ENCODE assay signal across 8 mouse cellular contexts in genomic region chr10:128804271-128805091, GRCm38 (mm10). TPM values are rescaled to one million over a fixed set of nuclear protein-coding genes. Genes with fewer than 3 reads are reported as not detected.
DNase-seq lines count a peak whose midpoint lies in the region; ATAC-seq and TF ChIP-seq lines count a peak whose summit lies in the region.

TSS of gene Tmem198b (minus strand) at chr10:128804370.

- peak within 1 kb of the TSS; percentile 94 for H3K9ac ChIP-seq in ES-E14 (ENCODE audit: insufficient read depth, low read depth, low read length, poor library complexity, severe bottlenecking)
- peak within 1 kb of the TSS; percentile 92 for H3K9ac ChIP-seq in forebrain, postnatal 0 days

- in situ Hi-C loops in ES-E14 (cut with MboI; ENCODE audit: low sequenced_read_pairs in 2 of 2, unreplicated experiment in 2 of 2) = no loop called here

- intact Hi-C loops in heart, postnatal 36 days (cut with DNase I) = loop anchor here (1.0 to 5.0 kb wide), 2 partner anchors 56 to 177 kb away; partner anchors contain the start of gene Rps26

- 1% methylated on average over 28 of the region's 28 CpGs for WGBS in forebrain, postnatal 0 days
- under 1% methylated on average over 28 of the region's 28 CpGs for WGBS in lung, adult 2 months

- peak; percentile 75 for ATAC-seq in forebrain, postnatal 0 days
- ATAC-seq in neutrophil, adult 5-6 weeks (ENCODE audit: extremely low read depth, insufficient number of reproducible peaks, low FRiP score, poor library complexity, severe bottlenecking) = peak; percentile 44

- peaks cover 0 to 14% of the 10 kb centered on the region in 2 experiments; a peak in 3 of 4 replicates for H3K4me1 ChIP-seq in ES-E14 (ENCODE audit: control insufficient read depth in 2 of 2, insufficient read depth in 2 of 2, low read length in 2 of 2, poor library complexity in 1 of 2)
- H3K4me1 ChIP-seq in forebrain, postnatal 0 days (ENCODE audit: insufficient read depth) = peaks cover 27% of the 10 kb centered on the region
- H3K4me1 ChIP-seq in lung, adult 2 months (ENCODE audit: control insufficient read depth, insufficient read depth, low read length) = peaks cover 10% of the 10 kb centered on the region; the same call in 1 of the 2 replicates

- H3K27me3 ChIP-seq in forebrain, postnatal 0 days (ENCODE audit: insufficient read depth, low read length) = no peaks in the 10 kb centered on the region

- H3K9me3 ChIP-seq in ES-E14 (ENCODE audit: control insufficient read depth, insufficient read depth, low read depth, low read length) = no peaks in the 10 kb centered on the region
- H3K9me3 ChIP-seq in forebrain, postnatal 0 days (ENCODE audit: low read length) = no peaks in the 10 kb centered on the region

- H3K27ac ChIP-seq in ES-E14 (ENCODE audit: insufficient read depth, low read depth, low read length, poor library complexity, severe bottlenecking) = peak within 1 kb of the TSS; percentile 83
- peak within 1 kb of the TSS; percentile 98 for H3K27ac ChIP-seq in forebrain, postnatal 0 days (ENCODE audit: low read depth, low read length)
- H3K27ac ChIP-seq in layer of hippocampus, adult 2 months = peak within 1 kb of the TSS; percentile 98

- H3K4me3 ChIP-seq in ES-E14 (ENCODE audit: insufficient read depth in 1 of 2, low read depth in 1 of 2, low read length in 2 of 2, poor library complexity in 1 of 2, severe bottlenecking in 1 of 2) = peak within 1 kb of the TSS; percentile 90 to 99
- H3K4me3 ChIP-seq in forebrain, postnatal 0 days (ENCODE audit: low read depth, low read length) = peak within 1 kb of the TSS; percentile 89
- peak within 1 kb of the TSS; percentile 94 for H3K4me3 ChIP-seq in layer of hippocampus, adult 2 months
- peak within 1 kb of the TSS; percentile 92 for H3K4me3 ChIP-seq in lung, adult 2 months (replicated peaks; ENCODE audit: extremely low read depth, low read depth, low read length)

- peak within 1 kb of the TSS; percentile 81 for H3K4me2 ChIP-seq in forebrain, postnatal 0 days (ENCODE audit: low read depth)

- peak; percentile 25; the same call in 1 of the 2 replicates for TF ChIP-seq POLR2A in lung, adult 2 months (IDR thresholded peaks at IDR 0.05; ENCODE audit: borderline replicate concordance, extremely low read depth, low read depth, low read length)

- no peak for TF ChIP-seq CTCF in forebrain, postnatal 0 days (IDR thresholded peaks at IDR 0.05; ENCODE audit: low read depth)
- TF ChIP-seq CTCF in layer of hippocampus, adult 2 months (conservative IDR thresholded peaks at IDR 0.05) = no peak
- TF ChIP-seq CTCF in lung, adult 2 months (IDR thresholded peaks at IDR 0.05; ENCODE audit: insufficient read depth, low read length) = no peak

- peak; percentile 51 for DNase-seq in ES-E14 (ENCODE audit: low read depth, low spot score)
- peak; percentile 40 for DNase-seq in c-Kit-positive CD71-positive TER-119-positive erythroid progenitor cells, embryonic 14.5 days (ENCODE audit: low spot score)
- DNase-seq in forebrain, postnatal 0 days = peak; percentile 93
- DNase-seq in heart, postnatal 36 days = peak; percentile 69 to 82
- DNase-seq in layer of hippocampus, adult 2 months (ENCODE audit: low spot score in 2 of 2) = peak; percentile 62 to 67
- DNase-seq in lung, adult 2 months = peak; percentile 69
- DNase-seq in thymus, postnatal 0 days (ENCODE audit: low spot score) = peak; percentile 67

- peaks cover 7% of the 10 kb centered on the region for H3K36me3 ChIP-seq in ES-E14 (ENCODE audit: control insufficient read depth, insufficient read depth, low read length, poor library complexity, severe bottlenecking)
- peaks cover 9% of the 10 kb centered on the region; the same call in 1 of the 2 replicates for H3K36me3 ChIP-seq in forebrain, postnatal 0 days (ENCODE audit: insufficient read depth)

TF ChIP-seq in ES-E14, 5 proteins besides CTCF, POLR2A, EP300 and RAD21:
- no peak for TF ChIP-seq MAFK (IDR thresholded peaks at IDR 0.05; ENCODE audit: insufficient read depth, low read depth, low read length)
- TF ChIP-seq HCFC1 (IDR thresholded peaks at IDR 0.05; ENCODE audit: borderline replicate concordance, insufficient read depth, low read length) = no peak
- no peak for TF ChIP-seq CHD2 (IDR thresholded peaks at IDR 0.05; ENCODE audit: low read depth, low read length)
- TF ChIP-seq ZNF384 (IDR thresholded peaks at IDR 0.05; ENCODE audit: low read depth, low read length) = no peak
- TF ChIP-seq ZC3H11A (IDR thresholded peaks at IDR 0.05; ENCODE audit: borderline replicate concordance, low read depth, low read length) = no peak

RNA-seq across cellular contexts. Expression of gene Tmem198b, which starts in this region (rescaled TPM):
- 7.7 and 11.0 TPM in 2 replicates for total RNA-seq in ES-E14 (2012; rRNA removed)
- total RNA-seq in forebrain, postnatal 0 days (2014; rRNA removed) = 9.5 and 12.9 TPM in 2 replicates
- polyA plus RNA-seq in forebrain, postnatal 0 days (2015; fragmentation: Nextera tagmentation; extraction: Ambion mirVana) = 12.9 and 14.6 TPM in 2 replicates
- total RNA-seq in heart, postnatal 36 days (2021) = 1 to 10 TPM; 6.8 to 7.0 TPM
- 10 to 100 TPM in 1 of 2 experiments, 1 to 10 TPM in 1; 9.4 to 10.9 TPM for total RNA-seq in layer of hippocampus, adult 2 months (2021)
- polyA plus RNA-seq in lung, adult 2 months (2012; rRNA removed) = 18.3 and 20.6 TPM in 2 replicates
- total RNA-seq in neutrophil, adult 5-6 weeks (2017) = 7.9 and 8.0 TPM in 2 replicates
- 6.0 and 6.6 TPM in 2 replicates for polyA plus RNA-seq in thymus, postnatal 0 days (2015; fragmentation: Nextera tagmentation; extraction: Ambion mirVana)

Comparison
In these comparisons a context has a peak if more than half of its experiments do, and no peak if none do; other contexts are left out.
1. Peak in every context shown above with its lines: DNase-seq, ATAC-seq, H3K4me3 ChIP-seq and H3K27ac ChIP-seq.
2. DNase-seq: peak in every context shown above with its lines; median percentile 93 in forebrain, postnatal 0 days; 76 in heart, postnatal 36 days; 69 in lung, adult 2 months; 67 in thymus, postnatal 0 days; 64 in layer of hippocampus, adult 2 months; 51 in ES-E14; 40 in c-Kit-positive CD71-positive TER-119-positive erythroid progenitor cells, embryonic 14.5 days.